Mouse (Mus musculus) spleen, postnatal 14 days (tissue): Measurements from ENCODE around the gene Rsl1d1.

Experiments
- DNase-seq, 2 experiments: peaks; one replicate each; pipeline ENCODE4 v3.0.0; 2021 to 2022; ENCODE audit warnings: low spot score in 2 of 2

Rsl1d1 gene

DNA sequence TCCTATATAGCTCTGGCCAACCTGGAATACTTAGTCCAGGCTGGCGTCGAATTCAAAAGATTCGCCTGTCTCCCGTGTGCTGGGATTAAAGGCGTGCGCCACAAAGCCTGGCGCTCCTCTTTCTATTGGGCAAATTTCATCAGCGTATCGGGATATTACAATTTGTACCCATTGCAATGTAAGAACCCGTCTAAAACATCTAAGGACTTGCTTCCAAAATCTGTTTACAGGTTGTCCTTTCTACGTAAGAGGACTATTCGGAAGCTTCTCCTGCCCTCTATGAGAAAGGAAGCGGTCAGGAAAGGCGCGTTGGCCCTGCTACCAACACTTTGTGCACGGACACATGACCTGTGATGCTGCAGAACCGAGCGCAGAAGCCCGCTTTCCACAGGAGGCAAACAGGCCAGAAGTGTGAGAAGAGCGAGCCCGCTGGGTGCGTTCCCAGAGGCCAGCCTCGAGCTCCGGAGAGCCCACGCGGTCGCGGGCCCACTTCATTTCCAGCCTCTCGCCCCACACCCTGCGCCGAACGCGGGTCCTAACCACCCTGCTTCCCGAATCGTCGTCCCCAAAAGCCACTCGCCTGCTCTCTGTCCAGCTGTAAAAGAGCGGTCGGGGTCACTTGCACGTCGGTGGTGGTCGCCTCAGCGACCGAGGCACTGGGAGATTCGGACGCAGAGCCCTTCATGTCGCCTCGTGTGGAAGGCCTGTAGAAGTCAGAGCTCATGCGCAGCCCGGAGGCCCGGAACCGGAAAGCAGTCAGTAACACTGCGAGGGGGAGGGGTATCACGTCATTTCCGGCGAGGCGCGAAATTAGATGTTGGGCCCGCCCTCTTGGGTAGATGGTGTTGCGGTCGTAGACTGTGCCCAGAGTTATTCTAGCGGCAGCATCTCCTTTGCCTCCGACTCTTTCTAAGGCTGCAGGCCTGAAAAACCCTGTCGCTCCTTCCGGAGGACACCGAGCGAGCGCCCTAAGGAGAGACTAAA lies at the start of gene Rsl1d1:
Rsl1d1 (minus strand) TSS at position 761 of the 984 bp plus-strand sequence.
- peak; percentile 82 to 89 for DNase-seq

- DNase-seq: no peak
Observed at GRCm38 (mm10) chr16:11247791-11248190, 44.7 kb upstream of the Rsl1d1 start.

DNA sequence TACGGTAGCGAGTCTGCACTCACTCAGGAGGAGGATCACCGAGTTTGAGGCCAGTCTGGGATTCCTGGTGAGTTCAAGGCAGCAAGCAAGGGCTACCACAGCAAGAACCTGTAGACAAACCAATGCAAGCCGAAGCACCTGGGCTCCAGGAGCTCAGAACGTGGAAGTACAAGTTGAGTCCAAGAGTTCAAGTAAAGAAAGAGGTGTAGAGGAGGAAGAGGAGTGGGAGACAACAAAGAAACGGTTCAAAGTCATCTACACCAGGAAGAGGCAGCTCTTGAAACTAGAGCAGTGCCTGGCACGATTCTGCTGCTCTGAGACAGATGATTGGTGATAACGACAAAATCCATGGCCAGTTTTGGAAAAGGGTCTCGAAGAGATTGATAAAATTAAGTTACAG lies 42.6 kb upstream of the Rsl1d1 start:
- no peak for DNase-seq

DNA sequence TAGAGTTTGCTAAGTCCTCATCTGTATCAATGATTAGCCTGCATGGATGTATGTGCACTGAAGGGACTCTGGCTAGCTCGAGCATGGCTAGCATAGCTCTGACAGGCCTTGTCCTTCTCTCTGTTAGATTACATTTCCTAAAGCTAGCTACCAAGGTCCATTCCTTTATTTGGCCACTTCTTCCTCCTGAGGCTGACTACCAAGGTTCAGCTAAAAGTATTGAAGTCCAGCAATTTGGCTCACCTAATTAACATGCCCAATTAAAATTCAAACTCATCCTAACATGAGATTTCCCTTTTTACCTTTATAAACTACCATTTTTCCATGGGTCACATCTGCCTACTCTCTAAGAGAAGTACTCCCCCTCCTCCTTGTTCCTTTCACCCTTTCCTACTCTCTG lies 39.3 kb upstream of the Rsl1d1 start:
- DNase-seq: no peak

GRCm38 (mm10) chr16:11217801-11218200 lies 14.7 kb upstream of the Rsl1d1 start:
- DNase-seq: no peak

DNA sequence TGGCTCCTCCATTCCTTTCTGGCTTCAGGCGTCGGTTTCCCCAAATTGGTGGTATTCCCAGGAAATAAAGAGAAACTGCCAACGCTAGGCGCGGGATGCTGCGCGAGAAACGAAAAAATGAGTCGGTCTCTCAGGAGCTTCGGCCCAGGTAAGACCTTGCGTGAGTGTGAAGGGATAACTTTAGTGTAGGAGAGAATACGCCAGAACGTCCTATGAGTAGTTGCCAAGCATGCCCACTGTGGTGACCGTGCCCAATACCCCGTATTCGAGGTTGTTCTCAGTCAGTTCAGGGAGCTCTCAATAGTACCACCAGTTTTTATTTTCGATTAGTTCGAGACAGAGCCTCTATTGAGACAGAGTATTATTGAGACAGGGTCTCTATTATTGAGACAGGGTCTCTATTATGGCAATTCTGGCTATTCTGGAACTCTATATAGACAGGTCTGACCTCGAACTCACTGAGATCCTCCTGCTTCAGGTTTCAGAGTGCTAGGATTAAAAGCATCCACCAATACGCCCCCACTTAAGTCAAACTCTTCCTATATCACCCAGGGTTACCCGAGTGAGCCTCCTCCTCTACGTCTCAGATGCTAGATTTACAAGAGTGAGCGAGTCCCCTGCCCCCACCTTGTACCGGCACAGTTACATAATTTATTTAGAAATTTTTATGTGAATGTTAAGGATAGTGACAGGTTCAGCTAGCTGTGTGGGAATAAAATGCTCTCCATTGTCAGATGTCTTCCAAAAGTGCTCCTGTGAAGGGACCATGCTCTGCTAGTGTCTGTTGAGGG lies 664 bp upstream of the Rsl1d1 start:
- no peak for DNase-seq

GRCm38 (mm10) chr16:11201740-11202394 lies 1.3 kb downstream of the Rsl1d1 start:
- DNase-seq: no peak

DNA sequence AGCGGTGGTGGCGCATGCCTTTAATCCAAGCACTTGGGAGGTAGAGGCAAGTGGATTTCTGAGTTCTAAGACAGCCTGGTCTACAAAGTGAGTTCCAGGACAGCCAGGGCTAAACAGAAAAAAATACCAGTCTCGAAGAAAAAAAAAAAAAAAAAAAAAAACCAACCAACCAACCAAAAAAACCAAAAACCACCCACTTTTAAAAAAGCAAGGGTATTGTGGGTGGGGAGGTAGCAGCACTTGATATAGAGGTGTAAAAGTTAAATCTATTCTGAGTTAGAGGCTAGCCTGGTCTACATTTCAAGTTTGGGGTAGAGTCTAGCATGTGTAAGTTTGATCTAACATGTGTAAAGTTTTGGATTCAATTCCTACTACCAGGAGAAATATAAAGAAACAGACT lies 2.9 kb downstream of the Rsl1d1 start:
- DNase-seq: no peak

GRCm38 (mm10) chr16:11198467-11198866 lies 4.7 kb downstream of the Rsl1d1 start:
- no peak for DNase-seq

GRCm38 (mm10) chr16:11197052-11197451 lies 6.1 kb downstream of the Rsl1d1 start:
- no peak for DNase-seq

DNA sequence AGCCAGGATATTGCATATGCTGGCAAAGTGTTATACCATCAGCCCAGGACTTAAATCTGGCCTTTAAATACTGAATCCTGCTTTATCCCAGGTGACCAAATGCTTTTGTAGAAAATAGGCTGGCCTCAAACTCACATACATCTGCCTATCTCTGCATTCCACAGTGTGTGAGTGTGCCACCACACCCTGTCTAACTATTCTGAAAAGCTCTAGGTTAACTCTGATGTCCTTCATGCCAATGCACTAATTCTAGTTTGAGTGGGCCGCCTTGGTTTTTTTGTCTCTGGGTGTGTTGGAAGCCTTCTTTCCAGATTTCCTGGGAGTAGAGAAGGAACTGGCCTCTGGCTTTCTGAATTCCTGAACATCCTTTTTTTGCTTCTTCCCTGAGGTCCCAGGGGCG lies 9.9 kb downstream of the Rsl1d1 start:
- DNase-seq: no peak

- DNase-seq: no peak
Observed at GRCm38 (mm10) chr16:11190150-11190549, 13.0 kb downstream of the Rsl1d1 start.

- DNase-seq: no peak
Observed at GRCm38 (mm10) chr16:11177404-11177803, 25.7 kb downstream of the Rsl1d1 start.

DNA sequence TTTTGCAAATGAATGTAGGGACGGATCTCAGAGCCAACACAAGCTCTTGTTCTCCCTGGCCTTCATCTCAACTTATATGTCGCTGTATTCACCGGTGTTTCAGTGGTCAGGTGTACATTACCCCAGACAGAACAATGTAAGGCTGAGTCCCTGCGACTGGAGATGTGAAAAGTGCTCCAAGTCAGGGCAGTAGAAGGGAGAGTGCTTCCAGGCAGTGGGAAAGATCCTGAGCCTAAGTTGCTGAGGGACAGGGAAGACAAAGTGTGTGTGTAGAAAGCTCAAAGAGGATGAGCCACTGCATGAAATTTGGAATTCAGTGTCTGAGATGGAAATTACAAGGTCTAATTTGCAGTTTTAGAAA lies 26.3 kb downstream of the Rsl1d1 start:
- no peak for DNase-seq

- DNase-seq: peak; percentile 81 to 88
Observed at GRCm38 (mm10) chr16:11176208-11176883, 26.8 kb downstream of the Rsl1d1 start, which contains the start of gene Zc3h7a. Zc3h7a (minus strand) TSS chr16:11176393.

GRCm38 (mm10) chr16:11175489-11176207 lies 27.5 kb downstream of the Rsl1d1 start:
- peak; percentile 36 to 45 for DNase-seq

DNA sequence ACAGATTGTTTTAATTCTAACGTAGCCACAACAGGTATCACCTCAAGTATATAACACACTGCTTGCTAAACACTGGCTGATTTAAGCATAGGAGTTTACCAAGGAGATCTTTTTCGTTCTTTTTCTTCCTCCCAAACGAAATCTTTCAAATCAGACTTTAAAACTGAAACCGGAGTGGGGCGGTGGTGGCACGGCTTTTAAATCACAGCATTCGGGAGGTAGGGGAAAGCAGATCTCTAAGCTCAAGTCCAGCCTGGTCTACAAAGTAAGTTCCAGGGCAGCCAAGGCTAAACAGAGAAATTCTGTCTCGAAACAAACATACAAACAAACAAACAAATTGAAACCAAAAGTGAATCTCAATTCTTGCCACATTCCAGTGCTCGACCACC lies 28.0 kb downstream of the Rsl1d1 start:
- DNase-seq: no peak

- peak; percentile 10 to 59 for DNase-seq
Observed at GRCm38 (mm10) chr16:11174671-11175081, 28.5 kb downstream of the Rsl1d1 start.

- no peak for DNase-seq
Observed at GRCm38 (mm10) chr16:11171679-11172078, 31.5 kb downstream of the Rsl1d1 start.

DNA sequence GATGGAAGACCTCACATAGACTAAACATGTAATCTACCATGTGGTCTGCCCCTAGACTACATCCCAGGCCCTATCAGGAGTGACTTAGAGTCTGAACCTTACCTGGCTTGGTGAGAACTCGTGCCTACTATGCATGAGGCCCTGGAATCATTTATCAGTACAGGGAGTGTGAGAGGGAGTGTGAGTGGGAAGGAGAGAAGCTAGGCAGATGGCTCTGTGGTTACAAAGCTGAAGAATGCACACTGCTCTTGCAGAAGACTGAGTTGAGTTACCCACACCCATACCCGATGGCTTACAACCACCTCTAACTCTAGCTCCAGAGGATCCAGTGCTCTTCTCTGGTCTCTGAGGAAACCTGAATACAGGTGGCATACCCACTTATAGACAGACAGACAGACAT lies 36.7 kb downstream of the Rsl1d1 start:
- no peak for DNase-seq
